Mouse (Mus musculus) heart, postnatal 0 days (tissue): ENCODE measurements around the gene Tmem45a2. TPM values are rescaled to one million over a fixed set of nuclear protein-coding genes. Genes with fewer than 3 reads are reported as not detected.
A peak's percentile ranks its signal among the peaks of the same experiment; 100 is the strongest.

Source experiments
- ATAC-seq: fragments of 200-750 bp; cut with Nextera tagmentation; 2 replicates; pipeline ENCODE4 v1.8.0; 2017; ENCODE audit warnings: low read depth, moderate number of reproducible peaks, moderate library complexity; ENCODE audit not compliant: insufficient read depth
- DNase-seq: peaks from one replicate; pipeline ENCODE4 v3.0.0-alpha.2; 2016; ENCODE audit warnings: low spot score
- H3K27ac ChIP-seq: fragments of 300-500 bp; sonication (generic); 2 replicates; pipeline ENCODE4 v1.5.1; 2014; ENCODE audit warnings: low read depth, mild to moderate bottlenecking
- H3K27me3 ChIP-seq: fragments of 300-500 bp; sonication (generic); 2 replicates; pipeline ENCODE4 v1.6.1; 2014; ENCODE audit warnings: low read length, mixed read lengths; ENCODE audit not compliant: control insufficient read depth, insufficient read depth
- H3K36me3 ChIP-seq: fragments of 300-500 bp; sonication (generic); replicated peaks from 2 replicates; pipeline ENCODE4 v1.6.1; 2014; ENCODE audit warnings: low read length, mixed read lengths; ENCODE audit not compliant: control insufficient read depth, insufficient read depth
- H3K4me1 ChIP-seq: fragments of 300-500 bp; sonication (generic); 2 replicates; pipeline ENCODE4 v1.6.1; 2014; ENCODE audit warnings: antibody characterized with exemption; ENCODE audit not compliant: control insufficient read depth, insufficient read depth
- H3K4me2 ChIP-seq: fragments of 300-500 bp; sonication (generic); 2 replicates; pipeline ENCODE4 v1.6.1; 2014; ENCODE audit warnings: low read depth, mild to moderate bottlenecking, low read length, moderate library complexity
- H3K4me3 ChIP-seq: fragments of 300-500 bp; sonication (generic); 2 replicates; pipeline ENCODE4 v1.5.1; 2014; ENCODE audit warnings: low read depth, low read length
- H3K9ac ChIP-seq: fragments of 300-500 bp; sonication (generic); replicated peaks from 2 replicates; pipeline ENCODE4 v1.6.1; 2014; ENCODE audit warnings: low read depth, low read length, mixed read lengths
- H3K9me3 ChIP-seq: fragments of 300-500 bp; sonication (generic); replicated peaks from 2 replicates; pipeline ENCODE4 v1.6.1; 2016; ENCODE audit warnings: low read length; ENCODE audit not compliant: control insufficient read depth
- CTCF ChIP-seq: IDR thresholded peaks from 2 replicates; pipeline ENCODE4 v1.5.1; 2016; ENCODE audit warnings: antibody characterized with exemption, control low read depth, low read depth
- EP300 ChIP-seq: IDR thresholded peaks from 2 replicates; pipeline ENCODE4 v1.6.1; 2016; ENCODE audit warnings: antibody characterized with exemption, low read depth
- WGBS: fragments of 180-500 bp; shearing (Covaris S2); extraction: QIAGEN DNeasy Blood & Tissue Kit; methylation state at CpG from one replicate; pipeline ENCODE4 v1.1.7; 2014; 5-methylcytosine and 5-hydroxymethylcytosine counted together
- polyA plus RNA-seq: library from polyadenylated mRNA; unstranded; fragments of >200 nt; fragmentation: Nextera tagmentation; extraction: Ambion mirVana; gene quantifications from 2 replicates; pipeline ENCODE4 v1.2.1, GENCODE M21; 2015
- total RNA-seq: library from RNA; depleted of rRNA; stranded (reverse); fragments of >200 nt; gene quantifications from 2 replicates; pipeline ENCODE4 v1.2.3, GENCODE M21; 2014; ENCODE audit warnings: low replicate concordance; rRNA removed

Gene Tmem45a2
- total RNA-seq (not detected in 2 replicates), polyA plus RNA-seq (0.29 and 0.30 TPM in 2 replicates)

DNA sequence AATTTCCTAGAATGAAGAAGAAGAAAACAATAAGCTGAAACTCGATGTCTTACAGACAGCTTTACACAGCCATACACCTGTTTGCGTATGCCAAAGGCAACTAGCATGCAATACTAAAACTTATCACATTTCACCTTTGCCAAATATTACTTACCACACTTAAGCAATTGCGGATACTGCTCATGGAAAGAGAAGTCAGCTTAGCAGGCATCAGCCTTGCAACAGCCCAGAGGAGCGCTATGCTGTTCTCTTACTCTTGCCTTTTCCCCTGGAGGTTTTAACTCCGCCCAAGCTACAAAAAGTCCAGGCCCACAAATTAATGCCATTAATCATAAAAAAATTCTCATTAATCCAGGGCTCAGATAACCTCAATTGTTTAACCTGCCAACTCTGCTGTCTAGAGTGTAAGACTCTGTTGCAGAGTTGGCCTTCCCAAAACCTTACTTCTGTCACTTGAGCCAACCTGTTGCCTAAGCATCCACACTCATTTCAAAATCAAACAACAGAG lies at the start of gene Tmem45a2:
Tmem45a2 (minus strand) TSS at position 241 of the 508 bp plus-strand sequence.
- no peaks in the 10 kb centered on the region for H3K36me3 ChIP-seq
- DNase-seq (no peak), ATAC-seq (no peak)
- TF ChIP-seq CTCF (no peak), EP300 (no peak)
- no peak within 1 kb of the TSS for H3K4me2 ChIP-seq
- no peaks in the 10 kb centered on the region for H3K4me1 ChIP-seq
- no peak within 1 kb of the TSS for H3K9ac ChIP-seq
- no peaks in the 10 kb centered on the region for H3K9me3 ChIP-seq
- no peaks in the 10 kb centered on the region for H3K27me3 ChIP-seq
- H3K27ac ChIP-seq: no peak within 1 kb of the TSS
- 86% methylated on average over 5 of the region's 5 CpGs for WGBS
- H3K4me3 ChIP-seq: no peak within 1 kb of the TSS

DNA sequence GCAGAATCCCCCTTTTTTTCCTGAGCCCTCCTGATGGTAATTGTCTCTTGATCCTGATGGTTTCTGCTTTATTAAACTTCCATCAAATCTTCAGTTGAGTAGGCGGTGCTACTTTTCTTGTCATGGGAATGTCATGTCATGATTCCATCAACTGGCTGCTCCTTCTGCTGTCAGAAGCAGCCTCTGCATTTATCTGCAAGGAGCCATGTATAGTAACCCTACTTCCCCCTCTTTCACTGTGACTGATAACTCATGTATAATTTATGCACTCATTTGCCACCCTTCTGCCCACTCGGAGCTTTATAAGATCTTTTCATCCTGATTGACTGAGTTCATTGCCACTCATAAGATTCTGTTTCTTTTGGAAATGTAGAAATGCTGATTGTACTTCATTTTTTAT lies 46.4 kb upstream of the Tmem45a2 start:
- DNase-seq (no peak), ATAC-seq (no peak)
- no peaks in the 10 kb centered on the region for H3K9me3 ChIP-seq
- no peak overlapping the region for H3K4me3 ChIP-seq
- no peak overlapping the region for H3K4me2 ChIP-seq
- TF ChIP-seq CTCF: no peak
- no peak for TF ChIP-seq EP300
- WGBS: 60% methylated on average over 2 of the region's 2 CpGs
- H3K4me1 ChIP-seq: peaks cover under 1% of the 10 kb centered on the region
- no peak overlapping the region for H3K27ac ChIP-seq
- no peaks in the 10 kb centered on the region for H3K36me3 ChIP-seq
- no peak overlapping the region for H3K9ac ChIP-seq
- H3K27me3 ChIP-seq: no peaks in the 10 kb centered on the region

DNA sequence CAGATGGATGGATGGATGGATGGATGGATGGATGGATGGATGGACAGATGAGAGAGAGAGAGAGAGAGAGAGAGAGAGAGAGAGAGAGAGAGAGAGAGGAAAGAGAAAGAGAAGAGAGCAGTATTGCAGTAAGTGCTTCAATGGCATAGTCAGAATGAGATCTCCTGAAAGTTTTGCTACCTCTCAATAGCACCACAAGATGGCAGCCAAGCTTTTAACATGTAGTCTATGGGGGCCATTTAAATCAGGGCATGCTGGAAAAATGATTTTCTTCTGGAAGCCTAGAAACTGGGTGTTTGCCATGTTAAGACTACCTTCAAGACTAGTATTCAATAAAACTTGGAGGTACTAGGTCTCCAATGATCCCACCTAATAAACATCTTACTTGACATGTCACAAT lies 44.9 kb upstream of the Tmem45a2 start:
- no peaks in the 10 kb centered on the region for H3K9me3 ChIP-seq
- no peaks in the 10 kb centered on the region for H3K36me3 ChIP-seq
- DNase-seq (no peak), ATAC-seq (no peak)
- no peak overlapping the region for H3K4me2 ChIP-seq
- H3K4me1 ChIP-seq: no peaks in the 10 kb centered on the region
- H3K4me3 ChIP-seq: no peak overlapping the region
- no peaks in the 10 kb centered on the region for H3K27me3 ChIP-seq
- H3K27ac ChIP-seq: no peak overlapping the region
- TF ChIP-seq EP300 (no peak), CTCF (peak; percentile 61)
- no peak overlapping the region for H3K9ac ChIP-seq

DNA sequence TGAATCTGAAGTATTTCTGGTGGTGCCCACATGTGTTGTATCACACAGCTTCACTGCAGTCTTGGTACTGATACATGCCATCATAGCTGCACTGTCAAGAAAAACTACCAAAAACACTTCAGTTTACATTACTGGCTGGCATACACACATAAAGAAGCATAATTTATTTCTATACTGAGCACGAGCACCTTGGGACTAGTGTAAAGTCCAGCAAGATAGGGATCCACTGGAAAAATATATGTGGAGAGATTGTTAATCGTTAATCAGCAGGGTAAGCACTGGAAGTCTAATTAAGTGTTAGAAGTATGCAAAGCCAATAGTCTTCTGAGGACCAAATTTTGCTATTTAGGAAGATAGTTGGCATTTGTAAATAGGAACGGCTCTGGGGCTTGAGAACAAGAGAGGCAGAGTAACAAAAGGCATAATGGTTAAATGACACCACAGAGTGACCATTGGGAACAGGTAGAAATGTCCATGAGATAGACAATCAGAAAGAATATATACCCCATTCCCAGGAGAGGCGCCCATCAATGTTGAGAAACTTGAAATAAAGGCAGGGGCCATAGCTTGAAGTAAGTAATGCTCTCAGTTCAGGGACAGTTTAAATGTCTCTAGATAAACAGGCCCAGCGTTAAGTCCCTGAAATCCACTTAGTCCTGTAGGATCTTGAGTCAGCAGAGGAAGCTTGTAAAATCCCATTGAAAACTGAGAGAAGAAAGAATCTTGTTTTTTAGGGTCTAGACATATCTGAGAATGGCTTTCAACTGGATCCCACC lies 35.2 kb upstream of the Tmem45a2 start:
- 66% methylated on average over 5 of the region's 5 CpGs for WGBS
- H3K27ac ChIP-seq: no peak overlapping the region
- H3K9ac ChIP-seq: no peak overlapping the region
- no peaks in the 10 kb centered on the region for H3K9me3 ChIP-seq
- TF ChIP-seq EP300 (no peak), CTCF (no peak)
- no peak overlapping the region for H3K4me2 ChIP-seq
- no peaks in the 10 kb centered on the region for H3K36me3 ChIP-seq
- DNase-seq (no peak), ATAC-seq (no peak)
- no peak overlapping the region for H3K4me3 ChIP-seq
- no peaks in the 10 kb centered on the region for H3K27me3 ChIP-seq
- H3K4me1 ChIP-seq: no peaks in the 10 kb centered on the region

DNA sequence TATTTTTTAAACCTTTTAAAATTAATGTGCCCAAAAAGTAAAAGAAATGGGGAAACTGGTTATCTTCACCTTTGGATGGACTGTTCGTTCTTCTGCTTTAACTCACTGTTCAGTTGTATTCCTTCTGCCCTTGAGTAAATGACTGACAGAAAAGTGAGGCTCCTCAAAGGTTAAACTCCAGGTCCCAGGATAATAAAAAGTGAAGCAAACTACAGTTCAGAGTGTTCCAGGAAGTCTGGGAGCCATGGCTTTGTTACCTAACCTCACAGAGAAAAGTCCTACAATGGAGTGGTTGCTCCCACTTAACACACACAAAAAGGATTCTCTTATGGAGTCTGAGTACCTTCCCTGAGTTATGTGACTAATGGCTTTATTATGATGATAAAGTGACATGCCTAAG lies 30.0 kb upstream of the Tmem45a2 start:
- Histone ChIP-seq H3K4me3 (no peak overlapping the region), H3K4me1 (no peaks in the 10 kb centered on the region), H3K9ac (no peak overlapping the region), H3K27ac (no peak overlapping the region), H3K9me3 (no peaks in the 10 kb centered on the region), H3K4me2 (no peak overlapping the region), H3K27me3 (no peaks in the 10 kb centered on the region), H3K36me3 (no peaks in the 10 kb centered on the region)
- TF ChIP-seq CTCF (no peak), EP300 (no peak)
- no peak for ATAC-seq
- no peak for DNase-seq
- WGBS: 83% methylated on average over 1 of the region's 1 CpGs

DNA sequence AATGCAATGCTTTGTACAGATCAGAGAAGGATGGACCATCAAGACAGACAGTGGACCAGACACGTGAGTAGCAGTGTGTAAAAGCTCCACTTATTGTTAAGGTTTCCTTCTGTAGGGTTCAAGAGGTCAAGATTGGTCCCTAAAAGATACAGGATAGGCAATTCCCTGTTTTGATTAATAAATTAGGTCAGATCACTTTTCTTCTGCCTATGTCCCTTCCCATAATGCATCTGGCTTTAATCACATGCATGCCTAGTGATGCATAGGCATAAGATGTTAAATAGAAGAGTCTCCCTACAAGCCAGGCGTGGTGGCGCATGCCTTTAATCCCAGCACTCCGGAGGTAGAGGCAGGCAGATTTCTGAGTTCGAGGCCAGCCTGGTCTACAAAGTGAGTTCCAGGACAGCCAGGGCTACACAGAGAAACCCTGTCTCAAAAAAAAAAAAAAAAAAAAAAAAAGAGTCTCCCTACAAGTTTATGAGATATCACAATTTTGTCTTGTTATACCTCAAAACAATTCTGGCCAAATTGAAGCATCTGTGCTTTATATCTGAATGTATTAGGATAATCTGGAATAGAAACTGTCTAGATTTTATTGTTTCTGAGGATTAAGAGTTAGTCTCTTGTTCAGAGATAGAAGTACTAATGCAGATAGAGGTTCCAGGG lies 28.5 kb upstream of the Tmem45a2 start:
- Histone ChIP-seq H3K4me1 (no peaks in the 10 kb centered on the region), H3K27ac (no peak overlapping the region), H3K4me2 (no peak overlapping the region), H3K27me3 (no peaks in the 10 kb centered on the region), H3K9ac (no peak overlapping the region), H3K36me3 (no peaks in the 10 kb centered on the region), H3K9me3 (no peaks in the 10 kb centered on the region), H3K4me3 (no peak overlapping the region)
- 58% methylated on average over 5 of the region's 5 CpGs for WGBS
- DNase-seq: no peak
- TF ChIP-seq CTCF (no peak), EP300 (no peak)
- no peak for ATAC-seq
